Mouse (Mus musculus) spleen, adult 2 months (tissue): ENCODE results near the gene Efemp2. TPM values are rescaled to one million over a fixed set of nuclear protein-coding genes. Genes with fewer than 3 reads are reported as not detected.

ENCODE experiments used
- DNase-seq, 2 experiments: peaks; one replicate each; pipeline versions ENCODE4 v3.0.0 to v3.0.0-alpha.2; 2012 to 2021; ENCODE audit warnings: low spot score in 2 of 2, low read depth in 1 of 2
- H3K27ac ChIP-seq: fragments of 200-500 bp; 2 replicates; pipeline ENCODE4 v1.5.1; 2012; ENCODE audit warnings: low read length, inconsistent platforms; ENCODE audit not compliant: insufficient read depth
- H3K27me3 ChIP-seq: fragments of 200-500 bp; 2 replicates; pipeline ENCODE4 v1.6.1; 2012; ENCODE audit warnings: mild to moderate bottlenecking, moderate library complexity, low read length, inconsistent platforms; ENCODE audit not compliant: control insufficient read depth, insufficient read depth
- H3K36me3 ChIP-seq: fragments of 200-500 bp; 2 replicates; pipeline ENCODE4 v1.6.1; 2012; ENCODE audit warnings: mild to moderate bottlenecking, low read length, inconsistent platforms; ENCODE audit not compliant: control insufficient read depth, insufficient read depth
- H3K4me1 ChIP-seq: fragments of 200-500 bp; 2 replicates; pipeline ENCODE4 v1.6.1; 2011; ENCODE audit warnings: inconsistent platforms; ENCODE audit not compliant: control insufficient read depth, insufficient read depth, insufficient read length
- H3K4me3 ChIP-seq: fragments of 200-500 bp; 2 replicates; pipeline ENCODE4 v1.5.1; 2011; ENCODE audit warnings: mild to moderate bottlenecking, inconsistent platforms; ENCODE audit not compliant: insufficient read depth, insufficient read length; ENCODE audit errors: extremely low read depth
- CTCF ChIP-seq: fragments of 200-500 bp; IDR thresholded peaks from 2 replicates; pipeline ENCODE4 v1.5.1; 2011; ENCODE audit warnings: mild to moderate bottlenecking, inconsistent platforms; ENCODE audit not compliant: insufficient read depth, insufficient read length, insufficient replicate concordance; ENCODE audit errors: extremely low read depth
- POLR2A ChIP-seq: fragments of 200-500 bp; IDR thresholded peaks from 2 replicates; pipeline ENCODE4 v1.6.1; 2011; ENCODE audit warnings: low read depth, low read length, inconsistent platforms
- WGBS: fragments of 180-500 bp; shearing (Covaris S2); methylation state at CpG from one replicate; pipeline ENCODE4 v1.1.7; 2018; 5-methylcytosine and 5-hydroxymethylcytosine counted together
- polyA plus RNA-seq: library from polyadenylated mRNA; depleted of rRNA; stranded (reverse); fragments of >200 nt; gene quantifications from 2 replicates; pipeline ENCODE4 v1.2.3, GENCODE M21; 2012

Efemp2 gene
- polyA plus RNA-seq, 1 experiment = 21.7 TPM

DNA sequence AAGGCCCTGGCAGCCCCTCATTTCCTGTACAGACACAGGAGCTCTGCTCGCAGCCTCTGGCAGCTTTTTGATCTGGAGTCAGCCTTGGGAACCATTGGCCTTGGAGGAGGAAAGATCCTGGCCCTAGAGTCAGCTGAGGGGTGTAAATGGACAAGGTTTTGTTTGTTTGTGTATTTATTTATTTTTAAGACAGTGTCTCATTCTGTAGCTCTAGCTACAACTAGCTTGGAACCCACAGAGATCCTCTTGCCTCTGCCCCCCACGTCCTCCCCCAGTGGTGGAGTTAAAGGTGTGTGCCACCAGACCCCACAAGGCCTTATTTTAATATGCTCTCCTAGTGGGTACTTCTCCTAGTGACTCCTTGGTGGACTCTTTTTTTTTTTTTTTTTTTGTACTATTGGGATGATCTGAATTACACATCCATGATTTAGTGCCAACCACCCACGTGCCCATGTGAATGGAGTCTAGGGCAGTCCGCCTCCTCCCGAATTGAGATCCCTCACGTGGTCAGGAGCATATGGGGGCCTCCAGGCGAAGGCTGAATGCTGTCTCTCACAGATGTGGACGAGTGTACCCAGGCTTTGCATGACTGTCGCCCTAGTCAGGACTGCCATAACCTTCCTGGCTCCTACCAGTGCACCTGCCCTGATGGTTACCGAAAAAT lies 3.4 kb downstream of the Efemp2 start:
- TF ChIP-seq POLR2A = no peak
- no peak for TF ChIP-seq CTCF
- H3K4me3 ChIP-seq = no peak overlapping the region
- no peak overlapping the region for H3K27ac ChIP-seq
- H3K27me3 ChIP-seq = peaks cover 13% of the 10 kb centered on the region
- H3K4me1 ChIP-seq = peaks cover 2% of the 10 kb centered on the region
- no peaks in the 10 kb centered on the region for H3K36me3 ChIP-seq
- DNase-seq = no peak
- WGBS = 83% methylated on average over 10 of the region's 10 CpGs

DNA sequence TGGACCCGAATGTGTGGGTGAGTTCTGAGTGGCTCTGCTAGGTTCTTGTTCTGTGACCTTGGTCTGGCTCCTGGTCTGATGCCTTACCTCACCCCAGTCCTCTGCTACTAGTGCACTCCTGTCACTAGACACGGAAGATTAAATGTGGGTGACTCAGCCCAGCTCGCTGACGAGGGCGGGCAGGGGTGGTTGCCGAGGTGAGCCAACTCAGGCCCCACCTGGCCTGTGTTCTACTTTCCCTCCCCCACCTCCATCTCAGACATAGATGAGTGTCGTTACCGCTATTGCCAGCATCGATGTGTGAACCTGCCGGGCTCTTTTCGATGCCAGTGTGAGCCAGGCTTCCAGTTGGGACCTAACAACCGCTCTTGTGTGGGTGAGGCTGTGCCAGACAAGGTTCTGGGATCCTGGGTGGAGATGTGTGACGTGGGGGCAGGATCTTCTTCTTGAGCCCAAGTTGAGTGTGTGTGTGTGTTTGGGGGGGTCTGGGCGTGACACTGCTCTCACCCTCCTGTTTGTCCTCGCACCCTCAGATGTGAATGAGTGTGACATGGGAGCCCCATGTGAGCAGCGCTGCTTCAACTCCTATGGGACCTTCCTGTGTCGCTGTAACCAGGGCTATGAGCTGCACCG lies 4.0 kb downstream of the Efemp2 start:
- 87% methylated on average over 18 of the region's 18 CpGs for WGBS
- Histone ChIP-seq H3K4me3 (no peak overlapping the region), H3K27ac (no peak overlapping the region), H3K27me3 (peaks cover 13% of the 10 kb centered on the region), H3K36me3 (peaks cover 4% of the 10 kb centered on the region), H3K4me1 (peaks cover 2% of the 10 kb centered on the region)
- DNase-seq = no peak
- TF ChIP-seq CTCF = no peak
- TF ChIP-seq POLR2A = no peak

DNA sequence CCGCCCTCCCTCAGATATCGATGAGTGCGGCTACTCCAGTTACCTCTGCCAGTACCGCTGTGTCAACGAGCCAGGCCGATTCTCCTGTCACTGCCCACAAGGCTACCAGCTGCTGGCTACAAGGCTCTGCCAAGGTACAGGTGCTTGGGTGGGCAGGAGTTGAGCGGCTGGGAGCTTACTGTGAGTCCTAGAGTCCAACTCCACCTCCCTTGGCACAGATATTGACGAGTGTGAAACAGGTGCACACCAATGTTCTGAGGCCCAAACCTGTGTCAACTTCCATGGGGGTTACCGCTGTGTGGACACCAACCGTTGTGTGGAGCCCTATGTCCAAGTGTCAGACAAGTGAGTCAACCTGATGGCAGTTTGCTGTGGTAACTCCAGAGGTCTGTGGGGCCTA lies 6.3 kb downstream of the Efemp2 start:
- Histone ChIP-seq H3K27me3 (peaks cover 4% of the 10 kb centered on the region; the same call in 1 of the 2 replicates), H3K27ac (no peak overlapping the region), H3K4me3 (no peak overlapping the region), H3K36me3 (peaks cover 17% of the 10 kb centered on the region), H3K4me1 (no peaks in the 10 kb centered on the region; the same call in 1 of the 2 replicates)
- TF ChIP-seq CTCF = no peak
- no peak for TF ChIP-seq POLR2A
- no peak for DNase-seq
- 87% methylated on average over 10 of the region's 10 CpGs for WGBS

DNA sequence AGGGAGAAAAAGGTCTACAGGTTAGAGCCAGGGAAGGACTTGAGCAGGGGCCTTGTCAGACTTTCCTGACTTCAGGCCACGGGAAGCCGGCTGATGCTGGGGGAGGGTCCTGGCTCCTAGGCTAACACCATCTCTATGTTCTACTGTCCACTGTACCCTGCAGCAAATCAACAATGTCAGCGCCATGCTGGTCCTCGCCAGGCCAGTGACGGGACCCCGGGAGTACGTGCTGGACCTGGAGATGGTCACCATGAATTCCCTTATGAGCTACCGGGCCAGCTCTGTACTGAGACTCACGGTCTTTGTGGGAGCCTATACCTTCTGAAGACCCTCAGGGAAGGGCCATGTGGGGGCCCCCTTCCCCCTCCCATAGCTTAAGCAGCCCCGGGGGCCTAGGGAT lies 7.6 kb downstream of the Efemp2 start:
- 89% methylated on average over 10 of the region's 10 CpGs for WGBS
- TF ChIP-seq CTCF (no peak), POLR2A (no peak)
- no peaks in the 10 kb centered on the region for H3K4me1 ChIP-seq
- H3K27ac ChIP-seq = no peak overlapping the region
- DNase-seq = no peak
- no peaks in the 10 kb centered on the region for H3K27me3 ChIP-seq
- H3K36me3 ChIP-seq = peaks cover 24% of the 10 kb centered on the region
- no peak overlapping the region for H3K4me3 ChIP-seq

DNA sequence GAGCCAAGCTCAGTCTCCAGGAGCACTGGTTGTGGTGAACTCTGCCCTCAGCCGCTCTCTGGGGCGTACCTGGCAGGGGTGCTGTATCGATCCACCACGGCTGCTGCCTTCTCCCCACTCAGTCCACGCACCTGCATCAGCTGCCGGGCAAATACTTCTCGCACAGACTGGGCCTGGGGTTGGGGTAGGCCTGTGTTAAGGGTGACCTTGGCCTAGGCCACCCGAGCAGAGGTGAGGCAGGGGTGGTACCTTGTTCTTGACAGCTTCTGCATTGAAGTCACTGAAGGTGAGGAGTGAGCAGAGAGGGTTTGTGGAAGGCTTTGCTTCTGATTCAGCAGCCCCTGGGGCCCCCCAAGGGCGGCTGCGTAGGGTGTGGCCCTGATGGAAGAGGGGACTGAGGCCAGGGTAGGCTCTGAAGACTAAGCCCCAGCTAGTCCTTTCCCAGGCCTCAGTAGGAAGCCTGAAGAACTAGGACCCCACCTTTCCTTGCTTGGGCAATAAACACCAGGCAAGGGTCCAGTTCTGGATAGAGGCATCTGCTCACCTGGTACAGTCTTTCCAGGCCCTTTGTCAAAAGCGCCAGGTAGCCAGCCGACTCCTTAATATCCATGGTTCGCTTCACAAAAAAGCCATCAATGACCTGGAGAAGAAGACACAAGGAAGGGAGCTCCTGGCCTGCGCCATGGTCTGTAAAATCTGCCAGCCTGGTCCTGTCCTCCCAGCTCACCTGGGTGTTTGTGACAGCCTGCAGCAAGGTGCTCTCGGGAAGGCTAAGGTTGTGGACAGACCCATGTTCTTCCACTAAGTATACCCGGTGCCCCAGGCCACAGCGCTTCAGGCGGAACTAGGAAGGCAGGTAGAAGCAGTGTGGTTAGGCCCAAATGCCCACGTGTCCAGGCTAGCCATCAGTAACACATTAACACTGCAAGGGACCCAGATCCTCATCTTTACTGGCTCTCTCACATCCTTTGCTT lies 9.9 kb downstream of the Efemp2 start:
- TF ChIP-seq POLR2A (no peak), CTCF (no peak)
- Histone ChIP-seq H3K27ac (no peak overlapping the region), H3K4me3 (no peak overlapping the region), H3K36me3 (peaks cover 24% of the 10 kb centered on the region), H3K27me3 (no peaks in the 10 kb centered on the region), H3K4me1 (peaks cover 8% of the 10 kb centered on the region; the same call in 1 of the 2 replicates)
- WGBS = 93% methylated on average over 19 of the region's 19 CpGs
- DNase-seq = no peak

DNA sequence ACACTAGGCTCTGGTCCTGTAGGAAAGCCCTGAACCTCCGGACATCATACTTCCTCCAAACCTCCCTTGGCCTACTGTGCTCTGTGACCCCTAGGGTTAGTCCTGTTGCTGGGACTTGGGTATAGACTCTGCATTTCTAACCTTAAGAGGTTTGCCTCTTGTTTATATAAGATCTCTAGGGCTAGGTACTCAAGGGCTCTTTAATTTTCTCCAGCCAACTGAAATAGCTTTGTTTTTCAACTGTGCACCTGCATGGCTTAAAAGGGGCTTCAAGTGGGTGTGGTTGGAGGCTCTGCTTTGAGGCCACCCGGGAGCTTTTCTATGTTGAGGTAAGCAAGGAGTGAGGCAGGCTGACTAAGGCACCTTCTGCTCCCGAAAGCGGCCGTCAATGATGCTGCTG lies 10.7 kb downstream of the Efemp2 start:
- no peak for TF ChIP-seq POLR2A
- no peak for TF ChIP-seq CTCF
- Histone ChIP-seq H3K27me3 (no peaks in the 10 kb centered on the region), H3K4me3 (no peak overlapping the region), H3K4me1 (peaks cover 8% of the 10 kb centered on the region; the same call in 1 of the 2 replicates), H3K27ac (no peak overlapping the region), H3K36me3 (peaks cover 24% of the 10 kb centered on the region)
- DNase-seq = no peak
- WGBS = 87% methylated on average over 5 of the region's 5 CpGs
